Mouse (Mus musculus): ENCODE results near the gene Smyd5.

Smyd5 gene

GRCm38 (mm10) chr6:85431842-85432431, at the start of gene Smyd5:
Smyd5 (plus strand) TSS chr6:85431989.
- in situ Hi-C loops (cut with MseI, MboI), result no loop called here

GRCm38 (mm10) chr6:85382791-85383190, 49.0 kb upstream of the Smyd5 start:
- in situ Hi-C loops (cut with MseI, MboI), result no loop called here

- in situ Hi-C loops (cut with MseI, MboI), result loop anchor here in 1 of 2 experiments (5.0 kb wide), 1 partner anchor 41 kb away; no protein-coding TSS in a partner anchor
Measured at GRCm38 (mm10) chr6:85388608-85389007, 43.2 kb upstream of the Smyd5 start.

GRCm38 (mm10) chr6:85391803-85392202, 40.0 kb upstream of the Smyd5 start:
- in situ Hi-C loops (cut with MseI, MboI), result no loop called here

GRCm38 (mm10) chr6:85395360-85395759, 36.4 kb upstream of the Smyd5 start:
- in situ Hi-C loops (cut with MseI, MboI), result loop anchor here in 1 of 2 experiments (5.0 kb wide), 1 partner anchor 48 kb away; no protein-coding TSS in a partner anchor

GRCm38 (mm10) chr6:85397165-85397564, 34.6 kb upstream of the Smyd5 start:
- in situ Hi-C loops (cut with MseI, MboI), result loop anchor here in 1 of 2 experiments (5.0 kb wide), 1 partner anchor 50 kb away; no protein-coding TSS in a partner anchor

GRCm38 (mm10) chr6:85399715-85400114, 32.1 kb upstream of the Smyd5 start:
- in situ Hi-C loops (cut with MseI, MboI), result loop anchor here (5.0 to 10.0 kb wide), 2 partner anchors 52 to 235 kb away; no protein-coding TSS in a partner anchor

GRCm38 (mm10) chr6:85402613-85403012, 29.2 kb upstream of the Smyd5 start:
- in situ Hi-C loops (cut with MseI, MboI), result loop anchor here in 1 of 2 experiments (10.0 kb wide), 1 partner anchor 238 kb away; no protein-coding TSS in a partner anchor

- in situ Hi-C loops (cut with MseI, MboI), result loop anchor here in 1 of 2 experiments (10.0 kb wide), 1 partner anchor 238 kb away; no protein-coding TSS in a partner anchor
Measured at GRCm38 (mm10) chr6:85403039-85403438, 28.8 kb upstream of the Smyd5 start.

- in situ Hi-C loops (cut with MseI, MboI), result loop anchor here in 1 of 2 experiments (10.0 kb wide), 1 partner anchor 244 kb away; no protein-coding TSS in a partner anchor
Measured at GRCm38 (mm10) chr6:85409003-85409402, 22.8 kb upstream of the Smyd5 start.

GRCm38 (mm10) chr6:85410771-85411273, 21.0 kb upstream of the Smyd5 start:
- in situ Hi-C loops (cut with MseI, MboI), result no loop called here

GRCm38 (mm10) chr6:85415829-85416228, 16.0 kb upstream of the Smyd5 start:
- in situ Hi-C loops (cut with MseI, MboI), result no loop called here

- in situ Hi-C loops (cut with MseI, MboI), result no loop called here
Measured at GRCm38 (mm10) chr6:85419150-85419549, 12.6 kb upstream of the Smyd5 start.

GRCm38 (mm10) chr6:85423836-85424379, 7.9 kb upstream of the Smyd5 start, which contains the start of gene Noto:
Noto (plus strand) TSS chr6:85423886.
- in situ Hi-C loops (cut with MseI, MboI), result no loop called here

GRCm38 (mm10) chr6:85431274-85431841, 431 bp upstream of the Smyd5 start:
- in situ Hi-C loops (cut with MseI, MboI), result no loop called here

- in situ Hi-C loops (cut with MseI, MboI), result no loop called here
Measured at GRCm38 (mm10) chr6:85433865-85434264, 2.1 kb downstream of the Smyd5 start.

GRCm38 (mm10) chr6:85436204-85436603, 4.4 kb downstream of the Smyd5 start:
- in situ Hi-C loops (cut with MseI, MboI), result no loop called here

GRCm38 (mm10) chr6:85436631-85437030, 4.8 kb downstream of the Smyd5 start:
- in situ Hi-C loops (cut with MseI, MboI), result no loop called here

GRCm38 (mm10) chr6:85441142-85441541, 9.4 kb downstream of the Smyd5 start:
- in situ Hi-C loops (cut with MseI, MboI), result no loop called here

GRCm38 (mm10) chr6:85443488-85444233, 11.9 kb downstream of the Smyd5 start:
- in situ Hi-C loops (cut with MseI, MboI), result no loop called here

- in situ Hi-C loops (cut with MseI, MboI), result no loop called here
Measured at GRCm38 (mm10) chr6:85444266-85444965, 12.6 kb downstream of the Smyd5 start.

Measured in mouse trophoblast stem cell (cell line).